ENCODE assay signal across 19 mouse cellular contexts in the genomic region with DNA sequence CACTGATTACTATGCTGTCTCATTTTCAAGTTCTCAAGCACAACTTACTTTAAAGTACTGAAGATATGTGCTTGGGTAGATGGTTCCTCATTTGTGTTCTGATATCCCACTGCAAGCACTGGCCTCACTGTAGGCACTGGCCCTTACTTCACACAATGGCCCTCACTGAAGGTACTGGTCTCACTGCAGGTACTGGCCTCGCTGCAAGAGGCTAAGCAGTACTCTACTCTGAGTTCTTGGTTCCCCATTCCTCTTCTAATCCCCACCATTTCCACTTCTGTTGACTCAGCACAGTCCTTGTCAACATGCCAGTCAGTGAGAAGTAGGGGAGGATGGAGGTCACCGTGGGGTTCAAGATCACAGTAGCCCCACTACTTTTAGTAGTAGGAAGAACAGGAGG.
"Had no signal": no experiment of that assay in that cellular context is flagged by ENCODE, and none has a peak within 500 bp of the region (broad histone marks: within the 10 kb centered on the region; RNA-seq: fewer than 3 reads in every experiment).

No protein-coding gene starts in this region.

- ATAC-seq: intestine, embryonic 15.5 days; lung, postnatal 0 days had no signal

- H3K4me1 ChIP-seq: intestine, embryonic 15.5 days had no signal

- H3K4me3 ChIP-seq: intestine, embryonic 15.5 days; kidney, embryonic 15.5 days; limb, embryonic 13.5 days; liver, embryonic 13.5 days; neural tube, embryonic 12.5 days; neural tube, embryonic 15.5 days had no signal

- H3K27me3 ChIP-seq: intestine, embryonic 15.5 days; kidney, embryonic 15.5 days; limb, embryonic 13.5 days; liver, embryonic 13.5 days; neural tube, embryonic 12.5 days; neural tube, embryonic 15.5 days had no signal

- H3K9ac ChIP-seq: intestine, embryonic 15.5 days; kidney, embryonic 15.5 days; limb, embryonic 13.5 days; liver, embryonic 13.5 days; lung, embryonic 14.5 days; neural tube, embryonic 12.5 days; neural tube, embryonic 15.5 days had no signal

- H3K4me2 ChIP-seq: intestine, embryonic 15.5 days; kidney, embryonic 15.5 days; limb, embryonic 13.5 days; liver, embryonic 13.5 days; lung, embryonic 14.5 days; neural tube, embryonic 12.5 days; neural tube, embryonic 15.5 days had no signal

- H3K9me3 ChIP-seq: intestine, embryonic 15.5 days; kidney, embryonic 15.5 days; limb, embryonic 13.5 days; liver, embryonic 13.5 days; neural tube, embryonic 12.5 days; neural tube, embryonic 15.5 days had no signal

- H3K27ac ChIP-seq: intestine, embryonic 15.5 days; kidney, embryonic 15.5 days; limb, embryonic 13.5 days; liver, embryonic 13.5 days; neural tube, embryonic 12.5 days; neural tube, embryonic 15.5 days had no signal

- DNase-seq: kidney, adult 11 months; kidney, adult 8-10 months; kidney, postnatal 10 days; kidney, postnatal 4 days; left cerebral cortex, postnatal 4 days; liver, embryonic 13.5 days; lung, embryonic 14.5 days; midbrain, embryonic 14.5 days; right cerebral cortex, adult 18-20 months; right cerebral cortex, postnatal 14 days; right cerebral cortex, postnatal 4 days; thymus, adult 18-20 months; thymus, postnatal 36 days had no signal

- H3K36me3 ChIP-seq: intestine, embryonic 15.5 days; kidney, embryonic 15.5 days; limb, embryonic 13.5 days; liver, embryonic 13.5 days; neural tube, embryonic 12.5 days; neural tube, embryonic 15.5 days had no signal
